Mouse (Mus musculus) heart, adult 2 months (tissue): ENCODE measurements around the gene Epha7.

Experiments used
- CTCF ChIP-seq: fragments of 200-600 bp; IDR thresholded peaks from 2 replicates; pipeline ENCODE4 v1.8.1; 2022; ENCODE audit warnings: antibody characterized with exemption, mild to moderate bottlenecking, moderate library complexity
- EP300 ChIP-seq: fragments of 200-500 bp; IDR thresholded peaks from 2 replicates; pipeline ENCODE4 v1.6.1; 2011; ENCODE audit warnings: low read depth, low read length, control low read depth; ENCODE audit not compliant: insufficient read depth
- POLR2A ChIP-seq: fragments of 200-500 bp; IDR thresholded peaks from 2 replicates; pipeline ENCODE4 v1.6.1; 2011; ENCODE audit warnings: mild to moderate bottlenecking, low read depth, low read length, control low read depth; ENCODE audit not compliant: insufficient read depth

GRCm38 (mm10) chr4:28890102-28890501 lies 77.2 kb downstream of the Epha7 start:
- no peak for TF ChIP-seq EP300
- TF ChIP-seq CTCF, result no peak
- TF ChIP-seq POLR2A, result no peak
